8 mouse cellular contexts compared by ENCODE assay signal in genomic region chr13:67728641-67729318, GRCm38 (mm10). TPM values are rescaled to one million over a fixed set of nuclear protein-coding genes. Genes with fewer than 3 reads are reported as not detected.
A peak's percentile ranks its signal among the peaks of the same experiment; 100 is the strongest.
DNase-seq lines count a peak whose midpoint lies in the region; ATAC-seq and TF ChIP-seq lines count a peak whose summit lies in the region.

TSS of gene Zfp65 (minus strand) at chr13:67729173.

- ATAC-seq in intestine, postnatal 0 days = peak; percentile 85
- peak; percentile 78 for ATAC-seq in midbrain, embryonic 11.5 days (ENCODE audit: low FRiP score)

- H3K4me1 ChIP-seq in embryonic facial prominence, embryonic 10.5 days = peaks cover 7% of the 10 kb centered on the region; the same call in 1 of the 2 replicates
- no peaks in the 10 kb centered on the region for H3K4me1 ChIP-seq in intestine, postnatal 0 days (replicated peaks; ENCODE audit: control insufficient read depth, insufficient read depth, low read length)
- H3K4me1 ChIP-seq in limb, embryonic 10.5 days = peaks cover 5% of the 10 kb centered on the region; the same call in 1 of the 2 replicates
- no peaks in the 10 kb centered on the region for H3K4me1 ChIP-seq in midbrain, embryonic 11.5 days (ENCODE audit: control insufficient read depth, insufficient read depth, low read length)

- peak within 1 kb of the TSS; percentile 70 for H3K9ac ChIP-seq in intestine, postnatal 0 days (ENCODE audit: low read depth, low read length)
- peak within 1 kb of the TSS; percentile 60 for H3K9ac ChIP-seq in midbrain, embryonic 11.5 days (ENCODE audit: low read length)

- TF ChIP-seq CTCF in intestine, postnatal 0 days (IDR thresholded peaks at IDR 0.05; ENCODE audit: low read depth) = no peak

- WGBS in embryonic facial prominence, embryonic 10.5 days = 4% methylated on average over 19 of the region's 21 CpGs
- WGBS in intestine, postnatal 0 days = 1% methylated on average over 17 of the region's 21 CpGs
- WGBS in limb, embryonic 10.5 days = 4% methylated on average over 16 of the region's 21 CpGs
- 3% methylated on average over 17 of the region's 21 CpGs for WGBS in midbrain, embryonic 11.5 days

- H3K4me2 ChIP-seq in intestine, postnatal 0 days (replicated peaks; ENCODE audit: low read depth) = peak within 1 kb of the TSS; percentile 72
- peak within 1 kb of the TSS; percentile 53 for H3K4me2 ChIP-seq in midbrain, embryonic 11.5 days

- H3K36me3 ChIP-seq in embryonic facial prominence, embryonic 10.5 days (replicated peaks) = no peaks in the 10 kb centered on the region
- no peaks in the 10 kb centered on the region for H3K36me3 ChIP-seq in intestine, postnatal 0 days (ENCODE audit: control insufficient read depth, insufficient read depth)
- no peaks in the 10 kb centered on the region for H3K36me3 ChIP-seq in limb, embryonic 10.5 days
- H3K36me3 ChIP-seq in midbrain, embryonic 11.5 days (ENCODE audit: control insufficient read depth, insufficient read depth, low read length) = no peaks in the 10 kb centered on the region

- peak; percentile 67 for DNase-seq in layer of hippocampus, adult 11-12 months (ENCODE audit: low spot score)
- no peak for DNase-seq in layer of hippocampus, adult 9-10 months (ENCODE audit: low spot score)
- DNase-seq in embryonic facial prominence, embryonic 10.5 days (ENCODE audit: low spot score) = peak; percentile 60
- peak; percentile 95 for DNase-seq in heart, adult 11 months
- peak; percentile 60 for DNase-seq in limb, embryonic 10.5 days (ENCODE audit: low spot score)
- peak; percentile 95 for DNase-seq in midbrain, embryonic 11.5 days (ENCODE audit: low spot score, missing footprints)
- peak; percentile 54 for DNase-seq in skeletal muscle tissue, adult 2 months (ENCODE audit: low read depth, low spot score)

- peaks cover 7% of the 10 kb centered on the region for H3K9me3 ChIP-seq in embryonic facial prominence, embryonic 10.5 days
- no peaks in the 10 kb centered on the region for H3K9me3 ChIP-seq in intestine, postnatal 0 days (ENCODE audit: control insufficient read depth)
- H3K9me3 ChIP-seq in limb, embryonic 10.5 days (replicated peaks) = 0 out of 2 replicates have a peak, but pooled peaks cover 2% of the 10 kb centered on the region
- no peaks in the 10 kb centered on the region; the same call in 1 of the 2 replicates for H3K9me3 ChIP-seq in midbrain, embryonic 11.5 days (ENCODE audit: control insufficient read depth, low read length)

- H3K4me3 ChIP-seq in embryonic facial prominence, embryonic 10.5 days = peak within 1 kb of the TSS; percentile 67
- peak within 1 kb of the TSS; percentile 49 for H3K4me3 ChIP-seq in intestine, postnatal 0 days (ENCODE audit: low read depth, low read length)
- H3K4me3 ChIP-seq in limb, embryonic 10.5 days = peak within 1 kb of the TSS; percentile 70
- peak within 1 kb of the TSS; percentile 50 for H3K4me3 ChIP-seq in midbrain, embryonic 11.5 days (ENCODE audit: low read depth, low read length)

- peak within 1 kb of the TSS; percentile 87 for H3K27ac ChIP-seq in embryonic facial prominence, embryonic 10.5 days (replicated peaks)
- peak within 1 kb of the TSS; percentile 70 for H3K27ac ChIP-seq in intestine, postnatal 0 days (ENCODE audit: low read depth, low read length)
- peak within 1 kb of the TSS; percentile 89 for H3K27ac ChIP-seq in limb, embryonic 10.5 days
- H3K27ac ChIP-seq in midbrain, embryonic 11.5 days (ENCODE audit: low read depth, low read length) = no peak within 1 kb of the TSS

- no peaks in the 10 kb centered on the region for H3K27me3 ChIP-seq in embryonic facial prominence, embryonic 10.5 days (replicated peaks; ENCODE audit: low read depth, poor library complexity, severe bottlenecking)
- no peaks in the 10 kb centered on the region for H3K27me3 ChIP-seq in intestine, postnatal 0 days (replicated peaks; ENCODE audit: control insufficient read depth, insufficient read depth, low read length)
- no peaks in the 10 kb centered on the region for H3K27me3 ChIP-seq in limb, embryonic 10.5 days (ENCODE audit: low read depth, poor library complexity, severe bottlenecking)
- H3K27me3 ChIP-seq in midbrain, embryonic 11.5 days (ENCODE audit: control insufficient read depth, insufficient read depth, low read length) = no peaks in the 10 kb centered on the region

RNA-seq across cellular contexts. Expression of gene Zfp65, which starts in this region (rescaled TPM):
- 6.4 and 7.8 TPM in 2 replicates for polyA plus RNA-seq in embryonic facial prominence, embryonic 10.5 days (2016; fragmentation: Nextera tagmentation; extraction: Ambion mirVana)
- polyA plus RNA-seq in intestine, postnatal 0 days (2015; fragmentation: Nextera tagmentation; extraction: Ambion mirVana) = 1.9 TPM in 2 replicates
- polyA plus RNA-seq in limb, embryonic 10.5 days (2016; fragmentation: Nextera tagmentation; extraction: Ambion mirVana) = 6.2 and 8.9 TPM in 2 replicates
- polyA plus RNA-seq in midbrain, embryonic 11.5 days (2014; fragmentation: Nextera tagmentation; extraction: Ambion mirVana) = 5.7 TPM in 2 replicates
